Mouse (Mus musculus): Measurements from ENCODE around the gene Mrgpra9.
"Not testable (repeated sequence)": the region's sequence is repeated elsewhere in the genome, so short reads cannot be mapped to it uniquely, and the experiment has no call there.

Gene Mrgpra9

DNA sequence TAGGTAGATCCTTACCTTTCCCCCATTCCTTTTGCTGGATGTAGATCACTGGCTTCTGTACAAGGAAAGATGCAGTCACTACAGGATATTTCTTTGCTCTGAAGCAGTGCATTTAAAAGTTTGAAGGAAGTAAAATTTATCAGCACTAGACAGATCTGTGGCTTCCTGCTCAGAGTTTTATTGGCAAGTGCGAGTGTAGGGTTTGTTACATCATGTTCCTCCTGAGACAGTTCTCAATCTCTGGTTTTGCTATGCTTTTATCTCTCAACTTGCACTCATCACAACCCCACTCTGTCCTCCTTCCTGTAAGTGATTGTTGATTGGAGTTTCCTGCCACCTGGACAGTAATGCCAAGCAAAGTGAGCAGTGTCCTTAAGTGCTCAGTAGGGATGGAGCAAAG is at the start of gene Mrgpra9:
Gene Mrgpra9 (minus strand): TSS at position 79 of the 400 bp plus-strand sequence.
- no peak for DNase-seq

DNA sequence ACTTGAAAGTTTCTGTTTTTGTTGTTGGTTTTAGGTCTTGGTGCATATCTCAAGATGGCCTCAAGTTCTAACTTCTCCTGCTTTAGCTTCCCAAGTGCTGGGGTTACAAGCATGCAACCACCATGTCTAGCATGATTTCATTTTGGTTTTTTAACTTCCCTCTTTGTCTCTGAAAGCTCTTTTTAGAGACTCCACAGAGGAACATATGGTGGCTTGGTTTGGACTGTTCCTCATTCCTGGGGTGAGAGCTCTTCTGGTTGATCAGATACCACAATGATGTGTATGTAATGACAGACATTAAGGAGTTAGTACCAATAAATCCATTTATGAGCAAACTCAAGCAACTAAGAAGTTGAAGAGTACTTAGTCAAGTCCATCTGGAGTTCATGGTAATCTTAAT is 47.0 kb upstream of the Mrgpra9 start:
- not testable (repeated sequence) for DNase-seq

DNA sequence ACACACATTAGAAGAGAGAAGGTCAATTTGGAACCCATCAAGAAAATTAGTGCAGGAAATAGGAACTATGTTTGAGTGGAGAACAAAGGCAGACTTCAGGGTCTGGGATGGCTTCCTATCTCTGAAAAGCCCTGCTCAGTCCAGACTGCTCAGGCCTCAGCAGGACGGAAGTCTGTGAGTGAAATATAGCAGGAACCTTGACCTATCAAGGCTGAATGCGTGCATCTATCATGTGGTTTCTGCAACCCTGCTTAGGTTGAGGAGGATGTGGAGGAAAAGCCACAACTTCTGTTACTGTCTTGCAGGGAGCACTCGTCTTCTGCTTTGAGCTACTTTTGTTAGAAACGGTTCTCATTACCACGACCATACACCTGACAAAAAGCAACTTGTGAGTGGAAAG is 18.9 kb upstream of the Mrgpra9 start:
- not testable (repeated sequence) for DNase-seq

DNA sequence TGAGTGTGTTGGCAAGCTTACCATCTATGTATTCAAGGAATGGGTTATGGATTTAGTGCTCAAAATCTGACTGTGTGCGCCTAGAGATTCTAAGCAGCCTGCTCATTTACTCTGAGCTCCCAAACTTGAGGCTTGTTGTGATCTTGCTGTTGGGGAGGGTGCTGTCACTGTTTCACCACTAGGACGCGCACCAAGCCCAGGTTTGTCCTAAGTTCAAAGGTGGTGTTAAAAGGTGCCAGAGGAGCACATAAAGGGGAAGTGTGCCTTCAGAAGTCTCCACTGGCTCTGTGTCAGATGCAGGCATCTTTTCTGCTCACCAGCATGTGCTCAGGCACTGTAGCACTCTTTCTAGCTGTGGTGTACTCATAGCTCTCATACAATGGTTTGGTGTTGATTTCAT is 8.0 kb downstream of the Mrgpra9 start:
- DNase-seq, result peak; percentile 10

DNA sequence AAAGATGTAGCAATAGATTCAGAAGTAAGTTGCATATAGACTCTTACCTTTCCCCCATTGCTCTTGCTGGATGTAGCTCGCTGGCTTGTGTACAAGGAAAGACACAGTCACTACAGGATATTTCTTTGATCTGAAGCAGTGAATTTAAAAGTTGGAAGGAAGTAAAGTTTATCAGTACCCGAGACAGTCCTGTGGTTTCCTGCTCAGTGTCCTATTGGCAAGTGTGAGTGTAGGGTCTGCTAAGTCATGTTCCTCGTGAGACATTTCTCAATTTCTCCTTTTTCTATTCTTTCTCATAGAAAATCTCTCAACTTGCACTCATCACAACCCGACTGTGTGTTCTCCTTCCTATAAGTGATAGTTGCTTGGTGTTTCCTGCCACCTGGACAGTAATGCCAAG is 47.8 kb downstream of the Mrgpra9 start, which contains the start of gene Mrgpra6:
Gene Mrgpra6 (minus strand): TSS at position 91 of the 400 bp plus-strand sequence.
- no peak for DNase-seq

DNA sequence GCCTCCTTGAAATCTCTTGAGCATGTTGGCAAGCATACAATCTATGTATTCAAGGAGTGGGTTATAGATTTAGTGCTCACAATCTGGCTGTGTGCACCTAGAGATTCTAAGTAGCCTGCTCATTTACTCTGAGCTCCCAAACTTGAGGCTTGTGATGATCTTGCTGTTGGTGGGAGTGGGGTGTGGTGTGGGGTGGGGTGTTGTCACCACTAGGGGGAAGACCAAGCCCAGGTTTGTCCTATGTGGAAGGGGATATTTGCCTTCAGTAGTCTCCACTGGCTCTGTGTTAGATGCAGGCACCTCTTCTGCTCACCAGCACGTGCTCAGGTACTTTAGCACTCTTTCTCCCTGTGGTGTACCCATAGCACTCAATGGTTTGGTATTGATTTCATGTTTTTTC is 57.4 kb downstream of the Mrgpra9 start:
- DNase-seq, result no peak

All from lung, postnatal 36 days (tissue).